Mouse (Mus musculus): Measurements from ENCODE around the gene Rnf11. TPM values are rescaled to one million over a fixed set of nuclear protein-coding genes. Genes with fewer than 3 reads are reported as not detected.

Rnf11 gene
- polyA plus RNA-seq, 1 experiment from 2014 or later = 76.8 TPM

DNA sequence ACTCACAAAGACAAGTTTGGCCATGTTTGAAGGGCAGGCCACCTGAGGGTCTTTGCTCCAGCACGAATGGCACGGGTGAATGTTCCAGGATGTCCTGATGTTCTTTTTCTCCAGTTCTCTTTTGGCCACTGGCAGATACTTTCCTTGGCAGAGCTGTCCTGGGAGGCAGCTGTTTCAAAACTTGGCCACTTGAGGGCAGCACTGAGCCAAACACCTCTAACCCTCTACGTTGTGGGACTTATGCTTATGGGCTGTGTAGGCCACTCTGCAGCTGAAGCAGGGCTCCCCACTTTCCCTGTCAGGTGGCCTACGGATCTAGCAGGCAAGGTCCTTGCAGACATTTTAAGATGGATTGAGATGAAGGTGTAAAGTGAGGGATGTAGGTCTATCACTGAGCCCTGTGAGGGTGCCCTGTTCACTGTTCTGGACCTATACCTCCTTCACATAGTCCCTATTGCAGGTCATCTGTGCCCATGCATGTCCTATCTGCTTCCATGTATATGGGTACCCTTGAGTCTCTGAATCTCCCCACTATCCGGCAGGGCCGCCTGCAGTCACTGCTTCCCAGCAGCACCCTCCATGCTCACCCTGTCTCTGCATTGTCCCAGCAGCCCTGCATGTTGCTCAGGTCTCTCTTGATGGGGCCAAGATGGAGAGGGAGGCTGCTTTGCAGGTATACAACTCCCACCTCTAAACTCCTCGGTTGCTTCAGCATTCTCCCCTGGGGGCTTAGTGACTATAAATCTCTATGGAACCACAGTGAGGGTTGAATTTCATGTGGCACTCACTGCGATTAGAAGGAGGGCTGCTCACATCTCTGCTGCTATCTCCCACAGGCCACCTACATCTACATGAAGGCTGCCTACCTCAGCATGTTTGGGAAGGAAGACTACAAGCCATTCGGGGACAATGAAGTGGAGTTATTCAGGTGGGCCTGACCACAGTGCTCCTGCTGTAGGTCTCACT lies 46.3 kb downstream of the Rnf11 start:
- peaks cover 8 to 30% of the 10 kb centered on the region in 2 experiments for H3K4me1 ChIP-seq (ENCODE audit: control insufficient read depth in 2 of 2, insufficient read depth in 2 of 2, low read length in 2 of 2)
- ATAC-seq (ENCODE audit: insufficient number of reproducible peaks, insufficient read depth, low FRiP score, low read depth) = peak; percentile 38; the same call in 1 of the 2 replicates
- WGBS = 48% methylated on average over 9 of the region's 9 CpGs

DNA sequence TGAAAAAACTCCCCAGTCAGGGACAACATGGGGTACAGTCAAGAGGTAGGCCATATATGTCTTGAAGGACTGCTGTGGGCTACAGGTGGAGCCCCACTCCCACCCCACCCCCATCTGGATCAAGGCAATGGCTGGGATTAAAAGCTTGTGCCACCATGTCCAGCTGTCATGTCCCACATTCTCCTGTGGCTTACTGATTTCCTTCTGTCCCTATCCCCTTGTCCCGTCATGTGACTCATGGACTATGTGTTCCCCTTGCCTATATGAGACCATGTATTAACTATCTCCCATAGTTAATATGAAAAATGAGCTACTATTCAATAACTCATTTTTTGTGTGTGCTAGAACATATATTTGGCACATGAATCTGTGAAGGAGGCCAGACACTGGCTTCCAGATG lies 50.3 kb downstream of the Rnf11 start:
- 0 out of 2 replicates have a peak, but pooled peaks cover 3% of the 10 kb centered on the region for H3K36me3 ChIP-seq (ENCODE audit: control insufficient read depth, insufficient read depth, low read length)
- H3K9me3 ChIP-seq (ENCODE audit: control insufficient read depth, low read length) = no peaks in the 10 kb centered on the region
- no peaks in the 10 kb centered on the region for H3K27me3 ChIP-seq (ENCODE audit: control insufficient read depth, insufficient read depth, low read length)
- peaks cover 16 to 18% of the 10 kb centered on the region in 2 experiments for H3K4me1 ChIP-seq (ENCODE audit: control insufficient read depth in 2 of 2, insufficient read depth in 2 of 2, low read length in 2 of 2)
- WGBS = 100% methylated on average over 1 of the region's 1 CpGs
- no peak overlapping the region; a peak in 1 of 4 replicates for H3K27ac ChIP-seq (replicated peaks in 1 of 2; ENCODE audit: control insufficient read depth in 1 of 2, insufficient read depth in 1 of 2, low read depth in 2 of 2, low read length in 2 of 2)
- H3K9ac ChIP-seq (ENCODE audit: low read length) = no peak overlapping the region
- no peak overlapping the region for H3K4me3 ChIP-seq (ENCODE audit: control insufficient read depth in 1 of 2, insufficient read depth in 1 of 2, low read depth in 1 of 2, low read length in 2 of 2)
- no peak overlapping the region for H3K4me2 ChIP-seq (ENCODE audit: low read length)
- no peak for ATAC-seq (ENCODE audit: insufficient number of reproducible peaks, insufficient read depth, low FRiP score, low read depth)

More for the DNA sequence above, 46.3 kb downstream of the Rnf11 start:
- Histone ChIP-seq H3K4me2 (ENCODE audit: low read length) (no peak overlapping the region), H3K27me3 (ENCODE audit: control insufficient read depth, insufficient read depth, low read length) (no peaks in the 10 kb centered on the region), H3K9ac (ENCODE audit: low read length) (no peak overlapping the region), H3K27ac (replicated peaks in 1 of 2; ENCODE audit: control insufficient read depth in 1 of 2, insufficient read depth in 1 of 2, low read depth in 2 of 2, low read length in 2 of 2) (no peak overlapping the region), H3K9me3 (ENCODE audit: control insufficient read depth, low read length) (no peaks in the 10 kb centered on the region), H3K36me3 (ENCODE audit: control insufficient read depth, insufficient read depth, low read length) (peaks cover 21% of the 10 kb centered on the region), H3K4me3 (ENCODE audit: control insufficient read depth in 1 of 2, insufficient read depth in 1 of 2, low read depth in 1 of 2, low read length in 2 of 2) (no peak overlapping the region)

DNA sequence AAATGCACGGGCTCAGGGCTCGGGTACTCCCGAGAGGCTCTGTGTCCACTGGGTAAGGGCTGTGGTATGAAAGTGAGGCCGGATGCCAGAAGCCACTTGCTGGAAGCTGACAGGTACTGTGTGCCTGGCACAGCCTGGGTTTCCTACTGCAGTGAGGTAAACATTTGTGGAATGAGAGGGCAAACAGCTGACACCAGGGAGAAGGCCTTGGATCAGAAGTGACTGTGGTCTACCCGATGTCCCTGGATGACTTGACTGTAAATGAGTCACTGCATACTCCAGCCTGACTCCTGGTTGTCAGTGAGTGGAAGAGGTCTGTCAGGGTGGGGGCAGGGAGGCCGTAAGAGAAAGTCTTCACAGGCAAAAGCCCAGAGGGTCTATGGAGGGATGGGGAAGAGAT lies 50.9 kb downstream of the Rnf11 start:
- no peak overlapping the region for H3K9ac ChIP-seq (ENCODE audit: low read length)
- no peaks in the 10 kb centered on the region for H3K9me3 ChIP-seq (ENCODE audit: control insufficient read depth, low read length)
- H3K36me3 ChIP-seq (ENCODE audit: control insufficient read depth, insufficient read depth, low read length) = 0 out of 2 replicates have a peak, but pooled peaks cover under 1% of the 10 kb centered on the region
- H3K4me3 ChIP-seq (ENCODE audit: control insufficient read depth in 1 of 2, insufficient read depth in 1 of 2, low read depth in 1 of 2, low read length in 2 of 2) = no peak overlapping the region
- no peak for ATAC-seq (ENCODE audit: insufficient number of reproducible peaks, insufficient read depth, low FRiP score, low read depth)
- H3K4me1 ChIP-seq (ENCODE audit: control insufficient read depth in 2 of 2, insufficient read depth in 2 of 2, low read length in 2 of 2) = peaks cover 14 to 16% of the 10 kb centered on the region in 2 experiments
- 48% methylated on average over 6 of the region's 6 CpGs for WGBS
- no peaks in the 10 kb centered on the region for H3K27me3 ChIP-seq (ENCODE audit: control insufficient read depth, insufficient read depth, low read length)
- peak overlapping the region in 1 of 2 experiments; percentile 21; a peak in 2 of 4 replicates for H3K27ac ChIP-seq (replicated peaks in 1 of 2; ENCODE audit: control insufficient read depth in 1 of 2, insufficient read depth in 1 of 2, low read depth in 2 of 2, low read length in 2 of 2)
- H3K4me2 ChIP-seq (ENCODE audit: low read length) = no peak overlapping the region

DNA sequence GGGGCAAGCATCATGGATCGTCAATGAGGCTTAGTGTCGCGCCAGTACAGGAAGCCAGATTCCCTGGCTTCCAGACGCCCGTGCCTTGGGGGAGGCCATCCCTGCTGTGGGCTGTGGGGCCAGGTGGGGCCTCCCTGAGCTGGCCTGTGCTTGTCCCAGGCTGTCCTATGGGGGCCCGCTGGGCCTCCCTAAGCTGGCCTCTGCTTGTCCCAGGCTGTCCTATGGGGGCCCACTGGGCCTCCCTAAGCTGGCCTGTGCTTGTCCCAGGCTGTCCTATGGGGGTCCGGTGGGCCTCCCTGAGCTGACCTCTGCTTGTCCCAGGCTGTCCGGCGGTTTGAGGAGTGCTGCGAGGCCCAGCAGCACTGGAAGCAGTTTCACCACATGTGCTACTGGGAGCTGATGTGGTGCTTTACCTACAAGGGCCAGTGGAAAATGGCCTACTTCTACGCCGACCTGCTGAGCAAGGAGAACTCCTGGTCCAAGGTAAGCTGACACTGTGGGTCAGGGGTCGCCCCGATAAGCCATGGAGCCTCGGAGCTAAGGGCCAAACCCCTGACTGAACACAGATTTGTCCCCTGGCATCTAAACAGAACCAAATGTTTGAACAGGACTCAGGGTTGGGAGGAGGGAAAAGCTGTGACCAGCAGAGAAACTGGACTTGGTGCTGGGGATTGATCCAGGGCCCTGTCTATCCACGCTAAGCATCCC lies 51.7 kb downstream of the Rnf11 start:
- Histone ChIP-seq H3K27ac (replicated peaks in 1 of 2; ENCODE audit: control insufficient read depth in 1 of 2, insufficient read depth in 1 of 2, low read depth in 2 of 2, low read length in 2 of 2) (no peak overlapping the region), H3K4me2 (ENCODE audit: low read length) (no peak overlapping the region), H3K4me3 (ENCODE audit: control insufficient read depth in 1 of 2, insufficient read depth in 1 of 2, low read depth in 1 of 2, low read length in 2 of 2) (no peak overlapping the region), H3K36me3 (ENCODE audit: control insufficient read depth, insufficient read depth, low read length) (no peaks in the 10 kb centered on the region), H3K9me3 (ENCODE audit: control insufficient read depth, low read length) (no peaks in the 10 kb centered on the region), H3K4me1 (ENCODE audit: control insufficient read depth in 2 of 2, insufficient read depth in 2 of 2, low read length in 2 of 2) (peaks cover 14 to 16% of the 10 kb centered on the region in 2 experiments), H3K27me3 (ENCODE audit: control insufficient read depth, insufficient read depth, low read length) (no peaks in the 10 kb centered on the region), H3K9ac (ENCODE audit: low read length) (no peak overlapping the region)
- ATAC-seq (ENCODE audit: insufficient number of reproducible peaks, insufficient read depth, low FRiP score, low read depth) = no peak
- WGBS = 70% methylated on average over 16 of the region's 16 CpGs

DNA sequence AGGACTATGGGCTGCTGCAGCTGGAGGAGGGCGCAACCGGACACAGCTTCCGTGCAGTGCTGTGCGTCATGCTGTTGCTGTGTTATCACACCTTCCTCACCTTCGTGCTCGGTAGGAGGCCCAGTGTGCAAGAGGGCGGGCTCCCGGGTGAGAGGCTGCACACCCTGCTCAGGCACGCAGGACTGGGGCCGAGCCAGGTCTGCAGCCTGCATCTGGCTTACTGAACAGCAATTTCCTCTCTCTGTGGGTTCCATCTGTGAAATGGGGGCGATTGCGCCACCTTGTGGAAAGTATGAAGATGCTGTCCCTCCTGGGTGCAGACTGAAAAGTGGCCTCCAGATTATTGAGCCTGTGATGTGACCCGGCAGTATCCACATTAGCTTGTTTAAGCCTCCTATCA lies 53.7 kb downstream of the Rnf11 start:
- H3K27ac ChIP-seq (replicated peaks in 1 of 2; ENCODE audit: control insufficient read depth in 1 of 2, insufficient read depth in 1 of 2, low read depth in 2 of 2, low read length in 2 of 2) = no peak overlapping the region
- WGBS = 45% methylated on average over 13 of the region's 13 CpGs
- ATAC-seq (ENCODE audit: insufficient number of reproducible peaks, insufficient read depth, low FRiP score, low read depth) = peak; percentile 24; the same call in 1 of the 2 replicates
- H3K4me1 ChIP-seq (ENCODE audit: control insufficient read depth in 2 of 2, insufficient read depth in 2 of 2, low read length in 2 of 2) = peaks cover 14 to 16% of the 10 kb centered on the region in 2 experiments
- no peaks in the 10 kb centered on the region for H3K36me3 ChIP-seq (ENCODE audit: control insufficient read depth, insufficient read depth, low read length)
- no peaks in the 10 kb centered on the region for H3K9me3 ChIP-seq (ENCODE audit: control insufficient read depth, low read length)
- H3K9ac ChIP-seq (ENCODE audit: low read length) = no peak overlapping the region
- no peak overlapping the region for H3K4me3 ChIP-seq (ENCODE audit: control insufficient read depth in 1 of 2, insufficient read depth in 1 of 2, low read depth in 1 of 2, low read length in 2 of 2)
- H3K4me2 ChIP-seq (ENCODE audit: low read length) = no peak overlapping the region
- H3K27me3 ChIP-seq (ENCODE audit: control insufficient read depth, insufficient read depth, low read length) = no peaks in the 10 kb centered on the region

DNA sequence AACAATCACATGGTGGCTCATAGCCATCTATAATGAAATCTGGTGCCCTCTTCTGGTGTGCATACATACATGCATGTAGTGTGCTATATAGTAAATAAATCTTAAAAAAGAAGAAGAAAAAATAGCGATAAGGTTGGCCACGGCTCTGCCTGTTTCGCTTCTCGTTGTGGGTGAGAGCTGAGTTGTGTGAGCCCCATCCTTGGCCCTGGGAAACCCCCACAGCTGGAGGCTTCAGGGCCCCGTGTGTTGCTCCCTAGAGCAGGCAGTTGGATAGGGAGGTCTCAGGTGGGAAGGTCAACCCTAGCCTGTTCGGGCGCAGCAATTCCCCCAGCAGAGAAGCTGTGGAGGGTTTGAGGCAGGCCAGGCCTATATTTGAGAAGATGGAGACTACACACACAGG lies 54.3 kb downstream of the Rnf11 start:
- 96% methylated on average over 7 of the region's 7 CpGs for WGBS
- no peaks in the 10 kb centered on the region for H3K27me3 ChIP-seq (ENCODE audit: control insufficient read depth, insufficient read depth, low read length)
- no peak for ATAC-seq (ENCODE audit: insufficient number of reproducible peaks, insufficient read depth, low FRiP score, low read depth)
- H3K36me3 ChIP-seq (ENCODE audit: control insufficient read depth, insufficient read depth, low read length) = no peaks in the 10 kb centered on the region
- H3K4me2 ChIP-seq (ENCODE audit: low read length) = no peak overlapping the region
- no peaks in the 10 kb centered on the region for H3K9me3 ChIP-seq (ENCODE audit: control insufficient read depth, low read length)
- H3K4me3 ChIP-seq (ENCODE audit: control insufficient read depth in 1 of 2, insufficient read depth in 1 of 2, low read depth in 1 of 2, low read length in 2 of 2) = no peak overlapping the region
- no peak overlapping the region for H3K27ac ChIP-seq (replicated peaks in 1 of 2; ENCODE audit: control insufficient read depth in 1 of 2, insufficient read depth in 1 of 2, low read depth in 2 of 2, low read length in 2 of 2)
- H3K4me1 ChIP-seq (ENCODE audit: control insufficient read depth in 2 of 2, insufficient read depth in 2 of 2, low read length in 2 of 2) = peaks cover 14 to 16% of the 10 kb centered on the region in 2 experiments
- H3K9ac ChIP-seq (ENCODE audit: low read length) = no peak overlapping the region

DNA sequence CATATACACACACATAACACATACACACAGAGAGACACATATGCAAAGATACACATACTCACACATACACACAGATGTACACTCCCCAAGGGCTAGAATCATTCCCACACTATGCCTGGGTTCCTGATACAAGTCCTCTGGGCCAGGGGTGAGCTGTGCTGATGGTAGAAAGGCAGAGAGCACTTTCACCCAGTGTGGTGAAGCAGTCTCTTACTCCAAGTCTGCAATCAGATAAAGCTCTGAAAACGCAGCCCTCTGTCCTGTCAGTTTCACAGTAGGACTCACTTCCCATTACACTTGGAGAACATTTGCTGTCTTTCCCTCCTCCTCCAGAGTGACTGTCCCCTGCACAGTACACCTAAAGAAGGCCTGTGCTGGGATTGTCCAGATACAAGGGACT lies 57.5 kb downstream of the Rnf11 start:
- H3K4me1 ChIP-seq (ENCODE audit: control insufficient read depth in 2 of 2, insufficient read depth in 2 of 2, low read length in 2 of 2) = peaks cover 0 to 5% of the 10 kb centered on the region in 2 experiments; a peak in 2 of 4 replicates
- H3K4me3 ChIP-seq (ENCODE audit: control insufficient read depth in 1 of 2, insufficient read depth in 1 of 2, low read depth in 1 of 2, low read length in 2 of 2) = no peak overlapping the region
- no peak overlapping the region for H3K9ac ChIP-seq (ENCODE audit: low read length)
- H3K27ac ChIP-seq (replicated peaks in 1 of 2; ENCODE audit: control insufficient read depth in 1 of 2, insufficient read depth in 1 of 2, low read depth in 2 of 2, low read length in 2 of 2) = no peak overlapping the region
- no peaks in the 10 kb centered on the region; the same call in 1 of the 2 replicates for H3K36me3 ChIP-seq (ENCODE audit: control insufficient read depth, insufficient read depth, low read length)
- no peak overlapping the region for H3K4me2 ChIP-seq (ENCODE audit: low read length)
- WGBS = 19% methylated on average over 1 of the region's 1 CpGs
- no peak for ATAC-seq (ENCODE audit: insufficient number of reproducible peaks, insufficient read depth, low FRiP score, low read depth)
- H3K27me3 ChIP-seq (ENCODE audit: control insufficient read depth, insufficient read depth, low read length) = no peaks in the 10 kb centered on the region
- H3K9me3 ChIP-seq (ENCODE audit: control insufficient read depth, low read length) = no peaks in the 10 kb centered on the region

All from heart, embryonic 14.5 days (tissue).